In genomic region chr2:60825690-60826089, GRCm38 (mm10) we compare ENCODE assay signal across 13 mouse cellular contexts.
DNase-seq lines count a peak whose midpoint lies in the region; ATAC-seq and TF ChIP-seq lines count a peak whose summit lies in the region.
"Had no signal": no experiment of that assay in that cellular context is flagged by ENCODE, and none has a peak within 500 bp of the region (broad histone marks: within the 10 kb centered on the region; RNA-seq: fewer than 3 reads in every experiment).

No protein-coding gene starts in this region.

- no peaks in the 10 kb centered on the region for H3K9me3 ChIP-seq in hindbrain, postnatal 0 days (ENCODE audit: low read length)
- H3K9me3 ChIP-seq in hindbrain, embryonic 13.5 days, result no peaks in the 10 kb centered on the region
- H3K9me3 ChIP-seq in ES-E14 (ENCODE audit: control insufficient read depth, insufficient read depth, low read depth, low read length), result no peaks in the 10 kb centered on the region
- no peaks in the 10 kb centered on the region for H3K9me3 ChIP-seq in embryonic facial prominence, embryonic 15.5 days (replicated peaks)
- H3K9me3 ChIP-seq in lung, embryonic 16.5 days (ENCODE audit: control insufficient read depth, low read length), result no peaks in the 10 kb centered on the region
- H3K9me3 ChIP-seq: hindbrain, embryonic 15.5 days; midbrain, embryonic 12.5 days had no signal

- in situ Hi-C loops in ES-E14 (cut with MboI; ENCODE audit: low sequenced_read_pairs in 2 of 2, unreplicated experiment in 2 of 2), result no loop called here

- 52% methylated on average over 4 of the region's 4 CpGs for WGBS in hindbrain, postnatal 0 days
- WGBS in hindbrain, embryonic 13.5 days, result 63% methylated on average over 4 of the region's 4 CpGs
- 40% methylated on average over 4 of the region's 4 CpGs for WGBS in embryonic facial prominence, embryonic 15.5 days
- 46% methylated on average over 4 of the region's 4 CpGs for WGBS in lung, embryonic 16.5 days

- no peak for TF ChIP-seq CTCF in hindbrain, postnatal 0 days (IDR thresholded peaks at IDR 0.05; ENCODE audit: low read depth)

- no peaks in the 10 kb centered on the region for H3K27me3 ChIP-seq in hindbrain, postnatal 0 days (ENCODE audit: insufficient read depth, low read length)
- no peaks in the 10 kb centered on the region for H3K27me3 ChIP-seq in hindbrain, embryonic 13.5 days
- H3K27me3 ChIP-seq in embryonic facial prominence, embryonic 15.5 days, result no peaks in the 10 kb centered on the region
- no peaks in the 10 kb centered on the region for H3K27me3 ChIP-seq in lung, embryonic 16.5 days (ENCODE audit: control insufficient read depth, insufficient read depth, low read depth, low read length)
- H3K27me3 ChIP-seq: hindbrain, embryonic 15.5 days had no signal

- no peak overlapping the region for H3K4me2 ChIP-seq in hindbrain, postnatal 0 days (ENCODE audit: low read depth, low read length)
- no peak overlapping the region for H3K4me2 ChIP-seq in hindbrain, embryonic 13.5 days
- H3K4me2 ChIP-seq in embryonic facial prominence, embryonic 15.5 days (replicated peaks), result no peak overlapping the region
- H3K4me2 ChIP-seq in lung, embryonic 16.5 days (ENCODE audit: low read depth, low read length), result no peak overlapping the region
- H3K4me2 ChIP-seq: hindbrain, embryonic 15.5 days; midbrain, embryonic 12.5 days had no signal

- H3K9ac ChIP-seq in hindbrain, postnatal 0 days (replicated peaks; ENCODE audit: low read length), result no peak overlapping the region
- H3K9ac ChIP-seq in hindbrain, embryonic 13.5 days, result no peak overlapping the region
- H3K9ac ChIP-seq in ES-E14 (ENCODE audit: insufficient read depth, low read depth, low read length, poor library complexity, severe bottlenecking), result no peak overlapping the region
- H3K9ac ChIP-seq in embryonic facial prominence, embryonic 15.5 days, result no peak overlapping the region
- H3K9ac ChIP-seq in lung, embryonic 16.5 days (ENCODE audit: low read length), result no peak overlapping the region
- H3K9ac ChIP-seq: hindbrain, embryonic 15.5 days; midbrain, embryonic 12.5 days had no signal

- ATAC-seq in hindbrain, postnatal 0 days, result 0 out of 2 replicates have a peak, but pooled peaks have one; percentile 32
- no peak; the same call in 1 of the 2 replicates for ATAC-seq in hindbrain, embryonic 13.5 days (ENCODE audit: low FRiP score)
- peak; percentile 66; the same call in 1 of the 2 replicates for ATAC-seq in embryonic facial prominence, embryonic 15.5 days (ENCODE audit: insufficient number of reproducible peaks, low FRiP score, low TSS enrichment, low read depth)
- peak; percentile 56; the same call in 1 of the 2 replicates for ATAC-seq in lung, embryonic 16.5 days (ENCODE audit: low read depth)
- ATAC-seq: forebrain, embryonic 16.5 days had no signal

- no peaks in the 10 kb centered on the region for H3K36me3 ChIP-seq in hindbrain, postnatal 0 days (ENCODE audit: insufficient read depth, low read length)
- H3K36me3 ChIP-seq in hindbrain, embryonic 13.5 days, result no peaks in the 10 kb centered on the region
- H3K36me3 ChIP-seq in ES-E14 (ENCODE audit: control insufficient read depth, insufficient read depth, low read length, poor library complexity, severe bottlenecking), result no peaks in the 10 kb centered on the region; the same call in 1 of the 2 replicates
- H3K36me3 ChIP-seq in embryonic facial prominence, embryonic 15.5 days, result no peaks in the 10 kb centered on the region
- H3K36me3 ChIP-seq in lung, embryonic 16.5 days (ENCODE audit: control insufficient read depth, insufficient read depth, low read length), result no peaks in the 10 kb centered on the region
- H3K36me3 ChIP-seq: hindbrain, embryonic 15.5 days; midbrain, embryonic 12.5 days had no signal

- no peak overlapping the region for H3K27ac ChIP-seq in hindbrain, postnatal 0 days
- H3K27ac ChIP-seq in hindbrain, embryonic 13.5 days, result no peak overlapping the region
- H3K27ac ChIP-seq in ES-E14 (ENCODE audit: insufficient read depth, low read depth, low read length, poor library complexity, severe bottlenecking), result no peak overlapping the region
- H3K27ac ChIP-seq in embryonic facial prominence, embryonic 15.5 days (replicated peaks), result peak overlapping the region; percentile 34; the same call in 1 of the 2 replicates
- H3K27ac ChIP-seq in lung, embryonic 16.5 days (ENCODE audit: low read length), result no peak overlapping the region
- H3K27ac ChIP-seq: hindbrain, embryonic 15.5 days; midbrain, embryonic 12.5 days had no signal

- intact Hi-C loops in left cerebral cortex, postnatal 4 days (cut with DNase I), result no loop called here

- no peak overlapping the region for H3K4me3 ChIP-seq in hindbrain, postnatal 0 days (ENCODE audit: low read length)
- H3K4me3 ChIP-seq in hindbrain, embryonic 13.5 days, result no peak overlapping the region
- H3K4me3 ChIP-seq in ES-E14 (ENCODE audit: insufficient read depth in 1 of 2, low read depth in 1 of 2, low read length in 2 of 2, poor library complexity in 1 of 2, severe bottlenecking in 1 of 2), result no peak overlapping the region
- no peak overlapping the region for H3K4me3 ChIP-seq in embryonic facial prominence, embryonic 15.5 days (replicated peaks)
- H3K4me3 ChIP-seq in lung, embryonic 16.5 days (ENCODE audit: low read length), result no peak overlapping the region
- H3K4me3 ChIP-seq: hindbrain, embryonic 15.5 days; midbrain, embryonic 12.5 days had no signal

- H3K4me1 ChIP-seq in hindbrain, postnatal 0 days (ENCODE audit: insufficient read depth, low read length), result no peaks in the 10 kb centered on the region
- peaks cover 11% of the 10 kb centered on the region; the same call in 1 of the 2 replicates for H3K4me1 ChIP-seq in hindbrain, embryonic 13.5 days (replicated peaks)
- H3K4me1 ChIP-seq in ES-E14 (ENCODE audit: control insufficient read depth in 2 of 2, insufficient read depth in 2 of 2, low read length in 2 of 2, poor library complexity in 1 of 2), result no peaks in the 10 kb centered on the region
- peaks cover 20% of the 10 kb centered on the region for H3K4me1 ChIP-seq in embryonic facial prominence, embryonic 15.5 days
- H3K4me1 ChIP-seq in lung, embryonic 16.5 days (replicated peaks; ENCODE audit: control insufficient read depth, insufficient read depth, low read length), result peaks cover 18% of the 10 kb centered on the region
- H3K4me1 ChIP-seq: midbrain, embryonic 12.5 days had no signal

- no peak for DNase-seq in hindbrain, postnatal 0 days (ENCODE audit: low spot score)
- DNase-seq in ES-E14 (ENCODE audit: low read depth, low spot score), result no peak
- DNase-seq in left cerebral cortex, postnatal 4 days, result no peak
- DNase-seq in spleen, adult 18-20 months, result no peak
- DNase-seq in cerebellum, adult 9-10 months, result no peak
- DNase-seq: liver; thymus, postnatal 25 days had no signal

TF ChIP-seq in ES-E14, 5 proteins besides CTCF, POLR2A, EP300 and RAD21:
- TF ChIP-seq HCFC1 (IDR thresholded peaks at IDR 0.05; ENCODE audit: borderline replicate concordance, insufficient read depth, low read length) (no peak), MAFK (IDR thresholded peaks at IDR 0.05; ENCODE audit: insufficient read depth, low read depth, low read length) (no peak), ZNF384 (IDR thresholded peaks at IDR 0.05; ENCODE audit: low read depth, low read length) (0 out of 2 replicates have a peak, but pooled peaks have one; percentile 3)
TF ChIP-seq in ES-E14: peak in this region for 1.
